Mouse (Mus musculus): ENCODE measurements around the gene Gm20929.
"Not testable (repeated sequence)": the region's sequence is repeated elsewhere in the genome, so short reads cannot be mapped to it uniquely, and the experiment has no call there.

Gene Gm20929

GRCm38 (mm10) chrY:53843649-53844048 is at the start of gene Gm20929:
Gene Gm20929 (plus strand): TSS chrY:53843949.
- not testable (repeated sequence) for DNase-seq (ENCODE audit: low spot score in 2 of 2)
